Mouse (Mus musculus): Measurements from ENCODE around the gene Btg1-ps2. TPM values are rescaled to one million over a fixed set of nuclear protein-coding genes. Genes with fewer than 3 reads are reported as not detected.

Btg1-ps2 gene
- polyA plus RNA-seq (2012; fragmentation: generic; extraction: Trizol): not detected

DNA sequence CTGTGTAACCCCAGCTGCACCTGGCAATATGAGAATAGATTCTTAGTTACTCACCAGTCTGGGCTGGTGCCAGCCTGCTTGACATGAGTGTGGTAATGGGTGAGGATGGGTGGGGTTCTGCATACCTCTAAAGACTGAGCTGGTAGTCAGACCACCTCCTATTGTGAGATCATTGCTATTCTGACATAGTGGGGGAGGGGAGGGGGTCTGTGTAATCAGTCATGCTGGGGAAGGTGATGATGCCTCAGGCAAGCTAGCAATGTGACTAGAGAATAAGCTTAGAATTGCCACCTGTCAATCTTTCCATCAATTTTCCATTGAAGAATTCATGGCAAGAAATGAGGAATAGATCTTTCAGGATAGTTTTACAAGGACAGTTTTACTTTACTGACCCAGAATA, at the start of gene Btg1-ps2:
TSS of gene Btg1-ps2 (minus strand) at position 101 of the 400 bp plus-strand sequence.

DNA sequence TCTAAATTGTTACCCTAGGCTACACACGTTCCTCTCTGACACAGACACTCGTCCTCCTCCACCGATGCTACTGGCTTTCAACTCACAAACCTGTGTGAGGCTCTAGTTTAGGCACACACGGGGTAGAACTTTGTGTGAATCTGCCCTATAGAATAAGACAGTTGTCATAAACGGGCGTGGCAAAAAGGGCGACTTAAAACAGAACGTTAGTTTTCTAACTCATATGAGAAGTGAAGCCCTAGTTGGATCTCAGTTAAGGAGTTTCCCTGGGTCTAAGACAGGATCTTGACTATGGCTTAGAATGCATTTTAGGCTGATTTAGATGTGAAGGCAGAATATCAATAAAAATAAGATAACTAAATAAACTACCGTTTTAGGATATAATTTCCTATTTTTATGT, 42.1 kb upstream of the Btg1-ps2 start, which contains the start of gene Rhox11:
TSS of gene Rhox11 (minus strand) at position 101 of the 400 bp plus-strand sequence.

DNA sequence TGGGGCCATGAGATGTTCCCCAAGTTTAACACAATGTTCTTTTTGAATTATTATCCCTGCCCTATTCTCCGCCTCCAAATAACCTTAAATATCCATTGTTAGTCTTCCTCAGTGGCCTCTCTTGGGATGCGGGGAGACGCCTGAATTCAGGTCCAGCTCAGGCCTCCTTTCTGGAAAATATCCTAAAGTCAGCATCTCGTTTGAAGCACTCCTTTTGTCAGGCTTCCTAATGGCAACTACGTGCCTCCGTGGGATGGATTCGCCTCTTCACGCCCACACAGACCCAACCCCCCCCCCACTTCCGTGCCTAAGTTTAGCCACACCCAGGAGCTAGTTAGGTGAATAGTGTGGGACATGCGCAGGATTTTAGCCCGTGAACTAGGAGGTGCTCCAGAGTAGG, 23.3 kb upstream of the Btg1-ps2 start, which contains the start of gene Rhox10:
TSS of gene Rhox10 (plus strand) at position 301 of the 400 bp plus-strand sequence.

DNA sequence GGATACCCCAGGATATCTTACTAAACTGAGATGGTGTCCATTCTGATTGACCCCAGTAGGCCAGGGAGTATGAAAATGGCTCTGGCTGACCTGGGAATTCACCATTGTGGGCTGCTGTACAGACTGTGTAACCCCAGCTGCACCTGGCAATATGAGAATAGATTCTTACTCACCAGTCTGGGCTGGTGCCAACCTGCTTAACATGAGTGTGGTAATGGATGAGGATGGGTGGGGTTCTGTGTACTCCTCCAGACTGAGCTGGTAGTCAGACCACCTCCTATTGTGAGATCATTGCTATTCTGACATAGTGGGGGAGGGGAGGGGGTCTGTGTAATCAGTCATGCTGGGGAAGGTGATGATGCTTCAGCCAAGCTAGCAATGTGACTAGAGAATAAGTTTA, 24.3 kb downstream of the Btg1-ps2 start, which contains the start of gene Btg1-ps1:
TSS of gene Btg1-ps1 (minus strand) at position 219 of the 400 bp plus-strand sequence.

Other genes starting within 250 kb of the Btg1-ps2 start
- 1 to 10 TPM; 3.4 to 8.1 TPM for gene Rhox5, start 238.3 kb downstream of the Btg1-ps2 start, polyA plus RNA-seq (2012; fragmentation: generic; extraction: Trizol)
- gene Rhox6, start 216.2 kb downstream of the Btg1-ps2 start, polyA plus RNA-seq (2012; fragmentation: generic; extraction: Trizol): not detected
- gene Rhox7a, start 211.4 kb downstream of the Btg1-ps2 start, polyA plus RNA-seq (2012; fragmentation: generic; extraction: Trizol): not detected
- not detected for gene Rhox8, start 164.2 kb downstream of the Btg1-ps2 start, polyA plus RNA-seq (2012; fragmentation: generic; extraction: Trizol)
- gene Rhox7b, start 145.9 kb downstream of the Btg1-ps2 start, polyA plus RNA-seq (2012; fragmentation: generic; extraction: Trizol): not detected
- not detected for gene Rhox9, start 141.3 kb downstream of the Btg1-ps2 start, polyA plus RNA-seq (2012; fragmentation: generic; extraction: Trizol)
- not detected for gene Btg1-ps1, start 24.3 kb downstream of the Btg1-ps2 start, polyA plus RNA-seq (2012; fragmentation: generic; extraction: Trizol)
- not detected for gene Rhox10, start 23.4 kb upstream of the Btg1-ps2 start, polyA plus RNA-seq (2012; fragmentation: generic; extraction: Trizol)
- not detected for gene Rhox11, start 42.0 kb upstream of the Btg1-ps2 start, polyA plus RNA-seq (2012; fragmentation: generic; extraction: Trizol)
- gene Rhox12, start 67.8 kb upstream of the Btg1-ps2 start, polyA plus RNA-seq (2012; fragmentation: generic; extraction: Trizol): not detected
- not detected for gene Rhox13, start 78.1 kb upstream of the Btg1-ps2 start, polyA plus RNA-seq (2012; fragmentation: generic; extraction: Trizol)
- gene Zbtb33, start 146.7 kb upstream of the Btg1-ps2 start, polyA plus RNA-seq (2012; fragmentation: generic; extraction: Trizol): 1 to 10 TPM in 1 of 2 experiments, under 1 TPM in 1; 0.11 to 1.3 TPM
- under 1 TPM; 0.09 to 0.41 TPM for gene Tmem255a, start 209.3 kb upstream of the Btg1-ps2 start, polyA plus RNA-seq (2012; fragmentation: generic; extraction: Trizol)

Data from C3H10T1/2 (cell line).